Mouse (Mus musculus): ENCODE results near the gene Smco3.

Gene Smco3

DNA sequence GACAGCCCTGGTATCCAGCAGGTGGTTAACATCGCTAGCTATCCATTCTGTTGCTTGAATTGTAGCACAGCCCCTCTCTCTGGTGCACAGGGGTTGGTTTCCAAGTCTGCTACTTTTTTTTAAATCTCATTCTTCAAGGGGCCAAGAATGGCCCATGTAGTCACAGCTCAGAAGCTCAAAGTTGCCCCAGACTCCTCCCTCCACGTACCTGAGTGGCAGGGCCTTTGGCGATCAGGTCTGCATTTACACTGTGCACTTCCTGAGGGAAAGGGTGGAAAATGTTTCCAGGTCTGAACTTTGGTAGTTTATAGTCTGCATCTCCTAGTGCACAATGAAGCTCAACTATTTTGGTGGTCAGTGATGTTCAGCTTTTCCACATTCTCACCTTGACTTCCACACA is 12.0 kb upstream of the Smco3 start:
- no peak for DNase-seq (ENCODE audit: low read depth, low spot score)

DNA sequence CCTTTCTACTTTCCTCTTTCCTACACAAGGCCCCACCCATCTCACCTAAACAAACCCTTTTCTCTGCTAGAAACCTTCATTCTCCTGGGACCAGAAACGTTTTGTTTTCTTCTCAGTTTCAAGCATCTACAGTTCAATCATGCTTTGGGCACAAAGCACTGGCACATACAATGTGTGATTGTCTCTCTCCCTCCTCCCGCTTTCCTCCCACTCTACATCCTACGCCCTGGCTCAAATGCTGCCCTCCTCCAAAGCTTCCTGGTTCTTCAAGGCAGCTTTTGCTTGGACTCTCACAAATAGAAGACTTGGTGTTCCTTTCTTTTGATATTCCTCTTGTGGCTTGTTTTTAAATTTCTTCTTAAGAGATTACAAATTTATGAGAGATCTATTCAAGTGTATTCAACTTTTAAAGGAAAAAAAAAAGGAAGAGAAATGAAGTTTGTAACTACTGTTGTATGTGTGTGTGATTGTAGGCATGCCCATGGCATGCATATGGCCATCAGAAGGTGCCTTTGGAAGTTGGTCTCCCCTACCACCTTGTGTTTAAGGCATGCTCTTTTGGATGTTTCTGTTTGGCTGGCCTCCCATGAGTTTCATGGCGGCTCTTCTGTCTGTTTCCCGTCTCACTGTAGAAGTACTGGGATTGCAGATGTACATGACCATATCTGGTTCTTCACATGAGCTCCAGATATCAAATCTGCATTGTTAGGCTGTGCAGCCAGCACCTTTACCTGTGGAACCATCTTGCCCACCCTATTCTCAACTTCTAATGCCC is 10.6 kb upstream of the Smco3 start:
- no peak for DNase-seq (ENCODE audit: low read depth, low spot score)

DNA sequence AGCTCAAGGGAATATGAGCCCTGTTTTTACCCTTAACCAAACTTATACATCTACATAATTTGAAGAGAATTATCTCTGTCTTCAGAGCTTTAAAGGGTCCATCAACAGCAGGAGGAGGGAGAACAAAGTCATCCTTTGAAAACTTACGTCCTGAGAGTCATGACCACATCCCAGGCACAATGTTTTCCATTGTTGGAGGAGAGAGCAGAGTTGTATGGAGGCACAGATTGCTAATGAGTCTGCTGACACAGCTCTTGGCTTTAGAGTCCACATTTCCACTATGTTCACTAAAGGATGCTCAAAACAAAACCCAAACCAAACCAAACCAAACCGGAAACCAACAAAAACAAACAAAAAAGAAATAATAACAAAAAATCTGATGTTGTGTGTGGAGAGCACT is 9.7 kb upstream of the Smco3 start:
- DNase-seq (ENCODE audit: low read depth, low spot score) = no peak

DNA sequence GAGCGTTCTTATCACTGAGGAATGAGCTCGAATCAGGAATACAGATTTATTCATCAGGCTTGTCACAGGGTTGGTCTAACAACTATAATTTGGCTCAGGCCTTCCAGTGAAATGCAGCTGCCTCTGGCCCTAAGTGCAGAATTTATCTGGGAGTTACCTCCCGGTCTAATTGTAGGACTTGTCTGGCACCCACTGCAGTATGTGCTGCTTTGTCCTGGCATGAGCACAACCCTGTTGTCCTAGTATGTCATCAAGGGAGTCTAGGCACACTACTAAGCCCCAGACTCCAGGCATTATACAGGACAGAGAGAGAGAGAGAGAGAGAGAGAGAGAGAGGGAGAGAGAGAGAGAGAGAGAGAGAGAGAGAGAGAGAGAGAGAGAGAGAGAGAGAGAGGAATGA is 2.1 kb upstream of the Smco3 start:
- no peak for DNase-seq (ENCODE audit: low read depth, low spot score)

DNA sequence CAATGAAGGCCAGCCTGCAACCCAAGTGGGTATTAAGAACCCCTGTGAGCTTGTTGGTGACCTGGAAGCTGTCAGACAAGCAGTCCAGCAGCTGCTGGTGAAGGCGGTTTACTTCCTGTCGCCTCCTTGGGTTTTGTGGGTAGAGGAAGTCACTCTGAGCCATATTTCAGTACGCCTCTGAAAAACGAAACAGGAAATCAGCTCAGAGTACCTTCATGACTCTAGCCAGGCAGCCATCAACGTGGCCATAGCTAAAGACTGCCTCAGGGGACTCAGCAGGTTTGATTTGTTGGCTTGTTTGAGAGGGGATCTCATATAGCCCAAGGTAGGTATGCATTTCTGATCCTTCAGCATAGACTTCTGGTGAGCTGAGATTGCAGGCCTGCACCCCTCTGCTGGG is 3.5 kb downstream of the Smco3 start:
- no peak for DNase-seq (ENCODE audit: low read depth, low spot score)

DNA sequence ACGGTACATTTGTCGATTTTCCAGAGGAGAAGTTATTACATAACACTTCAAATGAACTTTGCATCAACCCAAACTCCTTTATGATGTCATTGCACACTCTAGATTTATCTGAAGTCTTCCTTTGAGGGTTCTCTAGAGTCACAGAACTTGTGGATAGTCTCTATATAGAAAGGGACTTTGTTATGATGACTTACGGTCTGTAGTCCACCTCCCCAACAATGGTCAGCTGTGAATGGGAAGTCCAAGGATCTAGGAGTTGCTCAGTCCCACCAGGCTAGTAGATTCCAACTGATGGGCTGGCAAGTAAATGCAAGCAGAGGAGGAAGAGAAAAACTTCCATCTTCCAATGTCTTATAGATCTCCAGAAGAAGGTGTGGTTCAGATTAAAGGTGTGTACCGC is 6.6 kb downstream of the Smco3 start:
- no peak for DNase-seq (ENCODE audit: low read depth, low spot score)

DNA sequence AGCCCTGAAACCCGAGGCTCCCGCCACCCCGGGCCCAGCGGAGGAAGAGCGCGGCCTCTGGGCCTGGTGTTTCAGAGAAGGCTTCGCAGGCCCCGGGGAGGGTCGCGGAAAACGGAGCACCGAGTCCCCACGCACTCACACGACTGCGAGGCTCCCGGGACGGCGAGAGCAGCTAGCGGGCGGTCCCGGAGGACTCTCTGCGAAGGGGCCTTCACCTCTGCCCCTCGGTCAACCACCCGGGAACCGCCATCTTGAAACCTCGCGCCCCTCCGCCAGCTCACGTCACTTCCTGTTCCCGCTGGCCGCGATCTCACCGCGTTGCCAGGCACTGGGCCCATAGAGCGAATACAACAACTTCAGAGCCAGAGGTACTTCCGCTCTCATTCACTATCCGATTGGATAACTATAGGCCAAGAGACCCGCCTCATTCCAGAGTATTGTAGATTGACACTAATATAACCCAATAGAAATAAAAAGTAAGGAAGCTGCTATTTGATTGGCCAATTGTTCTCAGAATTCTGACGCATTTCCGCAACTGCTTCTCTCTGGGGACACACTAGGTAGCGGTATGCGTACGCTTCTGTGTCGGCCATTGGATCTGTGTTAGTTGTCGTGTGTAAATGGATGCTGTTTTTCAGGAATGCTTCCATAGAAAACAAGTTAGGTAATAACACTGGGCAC is 7.2 kb downstream of the Smco3 start, which contains the start of gene Wbp11:
TSS of gene Wbp11 (minus strand) at position 353 of the 681 bp plus-strand sequence.
- peak; percentile 91 for DNase-seq (ENCODE audit: low read depth, low spot score)

DNA sequence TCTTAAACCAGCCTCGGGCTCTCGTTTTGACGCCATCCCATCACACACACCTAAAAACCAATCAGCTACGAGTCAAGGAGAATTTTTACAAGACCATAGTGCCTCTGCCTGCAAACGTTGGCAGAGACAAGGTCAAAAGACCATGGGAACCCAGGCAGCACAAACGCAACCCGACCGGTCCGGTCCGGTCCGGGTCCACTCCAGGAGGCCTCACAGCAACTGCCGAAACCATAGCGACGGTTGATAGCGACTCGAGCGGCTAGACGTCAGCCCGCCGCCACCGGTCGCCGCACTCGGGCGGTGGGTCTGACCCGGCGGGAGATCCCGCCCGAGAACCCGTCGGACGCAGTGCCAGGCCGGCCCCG is 7.8 kb downstream of the Smco3 start, which contains the start of gene BC049715:
TSS of gene BC049715 (plus strand) at position 111 of the 365 bp plus-strand sequence.
- DNase-seq (ENCODE audit: low read depth, low spot score) = no peak

DNA sequence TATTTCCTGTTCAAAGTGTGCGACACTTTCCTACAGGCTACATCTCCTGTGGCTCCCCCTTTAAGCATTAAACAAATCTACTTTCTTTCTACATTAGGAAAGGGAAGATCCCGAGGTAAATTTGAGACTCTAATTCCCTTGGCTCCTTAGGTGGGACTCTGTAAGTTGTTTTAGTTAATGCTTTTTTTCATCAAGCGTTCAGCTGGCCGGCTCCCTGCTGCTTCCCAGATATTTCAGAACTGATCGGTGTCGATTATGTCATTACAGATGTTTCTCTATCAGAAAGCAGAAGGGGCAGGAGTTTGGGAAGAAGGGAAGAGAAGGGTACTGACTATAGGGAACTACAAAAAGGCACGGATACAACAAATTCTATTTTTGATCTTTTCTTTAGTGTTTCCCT is 8.1 kb downstream of the Smco3 start:
- no peak for DNase-seq (ENCODE audit: low read depth, low spot score)

DNA sequence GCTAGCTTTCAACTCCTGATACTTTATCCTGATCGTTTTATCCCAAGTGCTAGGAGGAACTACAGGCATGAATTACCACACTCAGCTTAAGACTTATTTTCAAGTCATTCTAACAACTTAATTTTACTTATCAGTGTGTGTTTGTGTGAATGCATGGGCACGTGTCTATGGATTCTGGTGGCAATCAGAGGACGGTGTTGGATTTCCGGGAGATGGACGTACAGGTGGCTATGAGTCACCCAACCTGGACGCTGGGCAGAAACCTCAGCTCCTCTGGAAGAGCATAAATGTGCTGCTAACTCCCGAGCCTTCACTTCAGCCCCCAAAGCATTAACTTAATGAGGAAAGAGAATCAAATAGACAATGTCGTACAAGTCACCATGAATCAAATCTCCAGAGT is 10.3 kb downstream of the Smco3 start:
- DNase-seq (ENCODE audit: low read depth, low spot score) = no peak

DNA sequence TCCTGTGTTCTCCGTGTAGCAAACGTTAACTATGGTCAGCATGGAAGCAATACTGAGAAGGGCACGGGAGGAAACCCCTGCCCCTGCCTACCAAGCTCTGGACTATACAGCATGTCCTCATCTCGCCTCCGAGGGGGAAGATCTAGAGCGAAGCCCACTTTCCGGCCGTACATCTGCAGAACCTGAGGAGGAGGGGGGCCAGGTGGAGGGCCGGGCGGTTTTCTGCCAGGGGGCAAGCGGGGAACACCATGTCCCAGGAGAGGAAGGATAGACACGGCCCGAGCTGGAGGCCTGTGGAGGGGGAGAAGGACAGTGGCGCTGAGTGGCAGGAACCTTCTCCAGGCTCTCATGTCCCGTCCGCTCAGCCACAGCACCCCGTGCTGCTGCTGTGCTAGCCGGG is 14.2 kb downstream of the Smco3 start:
- DNase-seq (ENCODE audit: low read depth, low spot score) = no peak

DNA sequence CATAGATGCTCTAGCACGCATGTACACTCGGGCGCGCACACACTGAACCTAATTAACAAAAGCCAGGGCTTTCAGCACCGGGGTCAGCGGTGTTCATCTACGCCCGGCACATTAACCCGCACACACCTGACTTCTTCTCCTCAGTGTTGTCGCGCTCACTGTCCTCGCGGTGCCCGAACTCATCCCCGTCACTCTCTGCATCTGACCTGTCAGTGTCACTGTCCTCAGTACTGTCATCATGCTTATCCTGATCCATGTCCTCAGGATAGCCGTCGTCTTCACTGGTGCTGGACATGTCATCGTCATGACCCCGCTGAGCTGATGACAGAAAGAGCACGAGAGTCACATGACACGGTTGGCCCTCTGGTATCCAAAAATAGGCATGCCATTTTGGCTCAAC is 14.9 kb downstream of the Smco3 start:
- no peak for DNase-seq (ENCODE audit: low read depth, low spot score)

DNA sequence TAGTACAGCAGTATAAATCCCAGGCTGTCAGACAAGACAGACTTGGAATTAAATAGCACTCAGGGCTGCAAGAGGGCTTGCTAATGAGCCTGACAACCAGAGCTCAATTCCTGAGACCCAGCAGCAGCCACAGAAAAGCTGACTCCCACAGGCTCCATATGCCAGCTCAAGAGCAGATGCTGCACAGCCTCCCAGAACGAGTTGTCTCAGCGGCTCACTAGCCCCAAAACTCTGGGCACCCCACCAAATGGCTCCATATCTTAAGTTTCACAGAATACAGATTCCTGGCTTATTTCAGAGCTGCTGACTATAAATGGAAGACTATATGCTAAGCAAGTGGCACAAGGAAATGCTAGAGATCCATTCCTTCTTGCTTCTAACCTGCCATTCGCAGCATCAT is 17.7 kb downstream of the Smco3 start:
- DNase-seq (ENCODE audit: low read depth, low spot score) = no peak

DNA sequence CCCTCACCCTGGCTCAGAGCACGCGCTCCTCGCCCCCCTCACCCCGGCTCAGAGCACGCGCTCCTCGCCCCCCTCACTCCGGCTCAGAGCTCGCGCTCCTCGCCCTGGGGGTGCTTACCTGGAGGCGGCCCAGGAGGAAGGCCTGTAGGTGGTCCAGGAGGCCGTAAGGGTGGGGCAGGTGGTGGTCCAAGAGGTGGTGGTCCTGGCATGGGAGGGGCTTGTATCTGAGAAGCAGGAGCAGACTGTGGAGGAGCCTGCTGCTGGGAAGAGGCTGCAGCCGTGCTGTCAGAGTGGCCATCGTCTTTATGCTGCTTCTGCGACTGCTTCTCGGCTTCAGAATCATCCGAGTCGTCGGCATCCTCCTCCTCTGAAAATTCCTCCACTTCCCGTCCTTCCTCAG is 18.4 kb downstream of the Smco3 start:
- no peak for DNase-seq (ENCODE audit: low read depth, low spot score)

DNA sequence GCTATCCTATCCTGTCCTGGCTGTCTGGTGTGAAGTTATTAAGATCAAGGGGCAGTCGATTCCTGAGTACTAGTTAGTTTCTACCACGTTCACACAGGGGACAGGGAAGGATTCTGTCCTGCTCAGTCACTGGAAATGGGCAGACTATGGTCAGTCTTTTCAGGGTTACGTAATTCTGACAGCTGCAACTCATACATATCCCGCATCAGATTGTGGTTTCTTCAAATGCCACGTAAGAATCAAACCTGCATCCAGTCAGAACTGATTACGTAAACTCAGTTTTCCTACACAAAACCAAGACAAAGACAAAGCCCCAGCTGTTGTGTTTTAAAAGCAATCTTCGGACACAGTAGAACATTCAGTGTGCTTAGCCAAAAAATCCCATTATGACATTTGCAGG is 19.9 kb downstream of the Smco3 start:
- DNase-seq (ENCODE audit: low read depth, low spot score) = no peak

DNA sequence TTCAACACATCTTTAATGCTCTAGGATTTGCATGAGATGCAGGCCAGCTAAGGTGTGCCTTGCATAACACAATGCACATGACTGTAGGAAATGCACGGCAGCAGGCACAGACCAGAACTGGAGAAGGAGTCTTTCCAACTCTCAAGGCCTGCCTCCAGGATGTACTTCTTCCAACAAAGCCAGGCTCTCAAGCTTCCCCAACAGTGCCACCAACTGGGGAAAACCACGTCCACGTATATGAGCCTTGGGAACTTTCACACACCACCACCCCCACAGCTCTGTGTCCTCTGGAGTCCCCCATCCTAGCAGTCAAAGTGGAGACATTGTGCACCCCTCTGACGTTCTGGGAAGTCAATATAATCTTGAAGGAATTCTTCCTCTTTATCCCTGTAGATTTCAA is 22.1 kb downstream of the Smco3 start:
- DNase-seq (ENCODE audit: low read depth, low spot score) = no peak

DNA sequence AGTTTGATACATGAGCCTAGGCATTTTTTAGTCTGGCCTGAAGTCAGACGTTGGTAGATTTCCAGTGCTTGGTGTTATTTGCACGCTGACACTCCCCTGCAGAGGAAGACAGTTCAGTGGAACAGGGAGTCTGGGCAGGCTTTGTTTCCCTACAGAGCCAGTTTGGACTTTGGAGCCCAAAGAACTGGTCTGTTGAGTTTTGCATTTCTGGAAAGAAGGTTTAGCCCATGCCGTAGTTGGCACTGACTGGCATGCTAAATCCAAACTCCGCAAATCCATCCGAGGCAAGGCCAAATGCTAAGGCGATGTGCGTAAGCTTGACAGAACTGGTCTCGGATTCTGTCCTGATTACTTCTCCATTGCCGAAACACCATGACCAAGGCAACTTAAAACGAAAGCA is 24.1 kb downstream of the Smco3 start:
- no peak for DNase-seq (ENCODE audit: low read depth, low spot score)

DNA sequence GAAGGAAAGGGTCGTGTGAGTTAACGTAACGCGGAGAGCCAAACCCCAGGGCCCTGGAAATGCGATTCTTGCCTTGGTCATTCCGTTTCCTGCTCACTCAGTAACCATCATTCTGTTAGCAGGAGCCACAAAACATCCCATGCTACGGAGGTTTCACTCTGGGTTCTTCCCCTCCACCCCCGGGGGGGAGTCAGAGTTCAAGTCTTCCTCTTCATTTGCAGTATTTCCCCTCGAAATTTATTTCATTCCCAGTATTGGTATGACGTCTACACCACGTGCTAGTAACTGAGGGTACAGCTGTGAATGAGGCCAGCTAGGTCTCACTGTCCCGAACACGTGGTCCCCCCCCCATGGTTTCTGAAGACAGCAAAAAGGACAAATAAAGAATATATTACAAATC is 25.6 kb downstream of the Smco3 start:
- no peak for DNase-seq (ENCODE audit: low read depth, low spot score)

DNA sequence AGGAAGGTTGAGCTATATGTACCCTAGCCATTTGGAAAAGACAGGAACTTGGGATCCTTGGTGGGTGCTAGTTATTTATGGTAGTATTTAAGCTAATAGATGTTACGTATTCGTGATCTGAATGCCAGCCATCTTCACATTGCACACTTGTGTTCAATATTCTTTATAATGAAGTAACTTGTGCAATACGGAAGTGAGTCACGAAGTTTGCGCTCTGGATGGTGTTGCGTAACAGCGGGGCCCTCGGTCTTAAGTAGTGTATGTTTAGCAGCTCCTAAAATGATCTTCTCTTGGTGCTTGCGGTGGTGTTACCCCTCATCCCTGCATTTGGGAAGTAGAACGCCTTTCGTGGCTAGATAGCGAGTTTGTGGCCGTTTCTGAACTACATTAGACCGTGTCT is 26.2 kb downstream of the Smco3 start:
- no peak for DNase-seq (ENCODE audit: low read depth, low spot score)

DNA sequence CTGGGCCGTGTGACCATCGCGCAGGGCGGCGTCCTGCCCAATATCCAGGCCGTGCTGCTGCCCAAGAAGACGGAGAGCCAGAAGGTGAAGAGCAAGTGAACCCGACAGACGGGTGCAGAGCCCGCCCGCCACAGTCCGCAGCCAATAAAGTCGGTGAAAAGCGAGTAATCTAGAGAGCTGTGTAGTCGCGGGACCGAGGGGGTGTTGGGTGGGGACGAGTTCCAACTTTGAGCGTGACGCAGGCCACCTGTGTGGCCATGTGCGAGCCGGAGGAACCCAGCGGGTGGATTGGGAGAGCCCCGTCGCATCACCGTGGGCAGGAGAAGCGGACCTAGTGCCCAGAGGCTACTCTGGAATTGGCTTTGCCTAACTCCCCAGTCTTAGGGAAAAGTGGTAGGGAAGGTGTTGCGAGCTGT is 26.6 kb downstream of the Smco3 start:
- DNase-seq (ENCODE audit: low read depth, low spot score) = no peak

DNA sequence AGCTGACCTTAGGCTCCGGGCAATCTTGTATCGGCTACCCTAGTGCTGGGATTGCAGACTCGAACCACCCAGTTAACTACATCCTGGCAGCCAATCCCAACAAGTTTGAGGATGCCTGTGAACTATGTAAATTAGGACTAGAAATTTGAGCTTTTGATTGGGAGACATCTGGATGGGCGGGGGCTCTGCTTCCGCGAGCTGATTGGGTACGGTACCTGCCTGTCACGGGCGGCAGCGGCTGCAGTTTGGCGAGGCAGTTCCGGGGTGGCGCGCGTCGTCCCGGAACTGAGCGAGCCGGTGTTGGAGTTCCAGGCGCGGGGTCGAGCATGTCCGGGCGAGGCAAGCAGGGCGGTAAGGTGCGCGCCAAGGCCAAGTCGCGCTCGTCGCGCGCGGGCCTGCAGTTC is 27.2 kb downstream of the Smco3 start, which contains the start of gene H2afj:
TSS of gene H2afj (plus strand) at position 231 of the 404 bp plus-strand sequence.
- peak; percentile 91 for DNase-seq (ENCODE audit: low read depth, low spot score)

DNA sequence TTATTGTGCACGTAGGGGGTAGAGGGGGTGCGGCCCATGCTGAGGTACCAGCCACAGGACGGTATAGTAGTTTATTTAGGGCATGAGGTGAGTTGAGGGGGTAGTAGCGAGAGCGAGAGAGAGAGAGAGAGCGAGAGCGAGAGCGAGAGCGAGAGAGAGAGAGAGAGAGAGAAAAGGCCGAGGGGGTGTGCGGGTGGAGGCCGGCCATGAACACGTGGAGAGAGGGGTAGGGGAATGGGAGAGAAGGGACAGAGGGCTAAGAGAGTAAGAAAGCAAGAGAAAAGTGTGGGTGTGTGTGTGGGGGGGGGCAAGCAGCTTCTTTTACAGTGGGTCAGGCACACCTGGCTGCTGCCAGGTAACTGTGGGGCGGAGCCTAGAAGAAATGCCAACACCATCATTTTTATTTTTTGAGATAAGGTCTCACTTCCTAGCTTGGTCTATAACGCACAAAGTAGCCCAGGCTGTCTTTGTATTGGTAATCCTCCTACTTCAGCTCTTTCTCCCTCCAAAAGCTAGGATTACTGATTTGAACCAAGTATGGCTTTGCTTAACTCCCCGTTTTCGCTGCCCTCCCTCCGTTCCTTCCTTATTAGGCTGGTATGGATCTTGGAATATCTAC is 27.7 kb downstream of the Smco3 start:
- DNase-seq (ENCODE audit: low read depth, low spot score) = no peak

DNA sequence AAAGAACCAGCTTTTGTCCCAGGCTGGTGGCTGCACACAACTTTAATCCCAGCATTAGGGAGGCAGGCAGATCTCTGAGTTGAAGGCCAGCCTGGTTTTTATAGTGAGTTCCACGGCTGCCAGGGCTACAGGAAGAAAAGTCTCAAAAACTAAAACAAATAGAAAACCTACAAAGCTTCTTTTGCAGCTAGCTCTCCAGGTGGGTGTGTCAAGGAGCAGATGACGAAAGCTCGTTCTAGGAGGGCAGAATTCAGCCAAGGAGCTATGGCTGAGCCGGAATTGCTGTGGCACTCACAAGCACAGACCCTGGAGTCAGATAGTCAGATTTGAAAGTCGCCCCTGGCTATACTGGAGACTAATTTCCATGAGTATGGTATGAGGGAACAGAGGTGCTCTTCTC is 28.4 kb downstream of the Smco3 start:
- DNase-seq (ENCODE audit: low read depth, low spot score) = no peak

All from embryo, embryonic 11.5 days (tissue).